Mouse (Mus musculus) MEL (cell line): ENCODE measurements around the gene Ispd. TPM values are rescaled to one million over a fixed set of nuclear protein-coding genes. Genes with fewer than 3 reads are reported as not detected.

ENCODE experiments used
- DNase-seq: peaks from one replicate; pipeline ENCODE4 v3.0.0; 2011; ENCODE audit warnings: low read depth, low spot score
- H3K27ac ChIP-seq: 2 replicates; pipeline ENCODE4 v1.5.1; 2012; ENCODE audit warnings: low read depth, mild to moderate bottlenecking, control low read depth, low read length, moderate library complexity; ENCODE audit not compliant: control insufficient read depth
- H3K27me3 ChIP-seq, 2 experiments: fragments of 150-350 bp in 1 of 2; sonication (generic) in 1 of 2; 2 replicates each; pipeline ENCODE4 v1.6.1; 2012; ENCODE audit warnings: low read length in 2 of 2, mild to moderate bottlenecking in 2 of 2, improper control_type of control experiment in 1 of 2, moderate library complexity in 1 of 2; ENCODE audit not compliant: insufficient read depth in 2 of 2, control insufficient read depth in 1 of 2
- H3K36me3 ChIP-seq, 2 experiments: 2 replicates each; pipeline ENCODE4 v1.6.1; 2012 to 2014; ENCODE audit warnings: low read length in 2 of 2, improper control_type of control experiment in 1 of 2, inconsistent platforms in 1 of 2, mild to moderate bottlenecking in 1 of 2; ENCODE audit not compliant: insufficient read depth in 2 of 2, control insufficient read depth in 1 of 2
- H3K4me1 ChIP-seq, 2 experiments: fragments of 150-350 bp in 1 of 2; sonication (generic) in 1 of 2; 2 replicates each; pipeline ENCODE4 v1.6.1; 2012; ENCODE audit warnings: low read length in 2 of 2, improper control_type of control experiment in 1 of 2, mild to moderate bottlenecking in 1 of 2; ENCODE audit not compliant: insufficient read depth in 2 of 2, control insufficient read depth in 1 of 2
- H3K4me3 ChIP-seq, 2 experiments: fragments of 150-350 bp in 1 of 2; sonication (generic) in 1 of 2; 2 replicates each; pipeline ENCODE4 v1.5.1; 2012; ENCODE audit warnings: low read depth in 2 of 2, low read length in 2 of 2, mild to moderate bottlenecking in 2 of 2, moderate library complexity in 2 of 2, control low read depth in 1 of 2, improper control_type of control experiment in 1 of 2; ENCODE audit not compliant: control insufficient read depth in 1 of 2, insufficient read depth in 1 of 2
- H3K79me2 ChIP-seq: 2 replicates; pipeline ENCODE4 v1.6.1; 2012; ENCODE audit warnings: mild to moderate bottlenecking, low read length, moderate library complexity; ENCODE audit not compliant: control insufficient read depth, poor library complexity, insufficient read depth
- H3K9ac ChIP-seq: 2 replicates; pipeline ENCODE4 v1.6.1; 2012; ENCODE audit warnings: low read depth, mild to moderate bottlenecking, control low read depth, low read length, moderate library complexity; ENCODE audit not compliant: control insufficient read depth, poor library complexity, severe bottlenecking
- H3K9me3 ChIP-seq: fragments of 150-350 bp; sonication (generic); replicated peaks from 2 replicates; pipeline ENCODE4 v1.6.1; 2012; ENCODE audit warnings: mild to moderate bottlenecking, low read length, improper control_type of control experiment, moderate library complexity; ENCODE audit not compliant: insufficient read depth
- CHD1 ChIP-seq: IDR thresholded peaks from 2 replicates; pipeline ENCODE4 v1.6.1; 2012; ENCODE audit warnings: low read depth, mild to moderate bottlenecking, inconsistent platforms, low read length, improper control_type of control experiment
- CHD2 ChIP-seq: IDR thresholded peaks from 2 replicates; pipeline ENCODE4 v1.6.1; 2011; ENCODE audit warnings: low read length, improper control_type of control experiment
- E2F4 ChIP-seq: IDR thresholded peaks from 2 replicates; pipeline ENCODE4 v1.6.1; 2011; ENCODE audit warnings: low read depth, low read length, improper control_type of control experiment, borderline replicate concordance
- EP300 ChIP-seq, 2 experiments: IDR thresholded peaks; 2 replicates each; pipeline ENCODE4 v1.6.1; 2011; ENCODE audit warnings: improper control_type of control experiment in 2 of 2, low read length in 2 of 2, low read depth in 1 of 2, mild to moderate bottlenecking in 1 of 2
- ETS1 ChIP-seq: IDR thresholded peaks from 2 replicates; pipeline ENCODE4 v1.6.1; 2012; ENCODE audit warnings: low read depth, mild to moderate bottlenecking, inconsistent platforms, low read length, improper control_type of control experiment, moderate library complexity
- HCFC1 ChIP-seq: IDR thresholded peaks from 2 replicates; pipeline ENCODE4 v1.6.1; 2012; ENCODE audit warnings: low read depth, mild to moderate bottlenecking, inconsistent platforms, low read length, improper control_type of control experiment, moderate library complexity
- JUND ChIP-seq: IDR thresholded peaks from 2 replicates; pipeline ENCODE4 v1.6.1; 2011; ENCODE audit warnings: low read depth, mild to moderate bottlenecking, improper control_type of control experiment, low read length
- KAT2A ChIP-seq: conservative IDR thresholded peaks from 2 replicates; pipeline ENCODE4 v1.6.1; 2012; ENCODE audit warnings: low read depth, low read length, improper control_type of control experiment, inconsistent platforms
- MAFK ChIP-seq: IDR thresholded peaks from 2 replicates; pipeline ENCODE4 v1.6.1; 2011; ENCODE audit warnings: low read depth, mild to moderate bottlenecking, low read length, improper control_type of control experiment, borderline replicate concordance
- MAX ChIP-seq: IDR thresholded peaks from 2 replicates; pipeline ENCODE4 v1.6.1; 2011; ENCODE audit warnings: low read length, improper control_type of control experiment
- MAZ ChIP-seq: IDR thresholded peaks from 2 replicates; pipeline ENCODE4 v1.6.1; 2012; ENCODE audit warnings: low read depth, mild to moderate bottlenecking, inconsistent platforms, low read length, improper control_type of control experiment
- MEF2A ChIP-seq: IDR thresholded peaks from 2 replicates; pipeline ENCODE4 v1.6.1; 2014; ENCODE audit warnings: low read depth, mild to moderate bottlenecking, inconsistent platforms, low read length, improper control_type of control experiment; ENCODE audit not compliant: poor library complexity, insufficient replicate concordance, severe bottlenecking; ENCODE audit errors: extremely low read depth
- MXI1 ChIP-seq: IDR thresholded peaks from 2 replicates; pipeline ENCODE4 v1.6.1; 2011; ENCODE audit warnings: mild to moderate bottlenecking, low read depth, low read length, improper control_type of control experiment
- MYC ChIP-seq: IDR thresholded peaks from 2 replicates; pipeline ENCODE4 v1.6.1; 2011; ENCODE audit warnings: low read depth, mild to moderate bottlenecking, low read length, improper control_type of control experiment, moderate library complexity
- NELFE ChIP-seq: IDR thresholded peaks from 2 replicates; pipeline ENCODE4 v1.6.1; 2011; ENCODE audit warnings: low read depth, low read length, improper control_type of control experiment
- NRF1 ChIP-seq: IDR thresholded peaks from 2 replicates; pipeline ENCODE4 v1.6.1; 2014; ENCODE audit warnings: low read depth, mild to moderate bottlenecking, inconsistent platforms, low read length, improper control_type of control experiment, moderate library complexity; ENCODE audit not compliant: poor library complexity, insufficient read depth, severe bottlenecking
- POLR2A ChIP-seq, 2 experiments: IDR thresholded peaks; 2 replicates each; pipeline ENCODE4 v1.6.1; 2011 to 2012; ENCODE audit warnings: low read length in 2 of 2, mild to moderate bottlenecking in 2 of 2, control low read depth in 1 of 2, improper control_type of control experiment in 1 of 2, low read depth in 1 of 2, moderate library complexity in 1 of 2; ENCODE audit not compliant: control insufficient read depth in 1 of 2, insufficient read depth in 1 of 2, poor library complexity in 1 of 2
- POLR2AphosphoS2 ChIP-seq: IDR thresholded peaks from 2 replicates; pipeline ENCODE4 v1.6.1; 2011; ENCODE audit warnings: low read length, improper control_type of control experiment
- POLR2AphosphoS5 ChIP-seq: IDR thresholded peaks from 2 replicates; pipeline ENCODE4 v1.6.1; 2012; ENCODE audit warnings: low read depth, borderline replicate concordance, mild to moderate bottlenecking, inconsistent platforms, low read length, moderate library complexity, mixed read lengths
- RCOR1 ChIP-seq: IDR thresholded peaks from 2 replicates; pipeline ENCODE4 v1.6.1; 2012; ENCODE audit warnings: low read depth, mild to moderate bottlenecking, inconsistent platforms, low read length, improper control_type of control experiment
- SIN3A ChIP-seq: IDR thresholded peaks from 2 replicates; pipeline ENCODE4 v1.6.1; 2012; ENCODE audit warnings: low read length, improper control_type of control experiment, inconsistent platforms
- SMC3 ChIP-seq: IDR thresholded peaks from 2 replicates; pipeline ENCODE4 v1.6.1; 2011; ENCODE audit warnings: low read depth, low read length, improper control_type of control experiment
- TBP ChIP-seq: IDR thresholded peaks from 2 replicates; pipeline ENCODE4 v1.8.0; 2011; ENCODE audit warnings: low read depth, low read length, improper control_type of control experiment
- TCF12 ChIP-seq: IDR thresholded peaks from 2 replicates; pipeline ENCODE4 v1.6.1; 2014; ENCODE audit warnings: low read depth, mild to moderate bottlenecking, inconsistent platforms, low read length, improper control_type of control experiment, moderate library complexity
- UBTF ChIP-seq: IDR thresholded peaks from 2 replicates; pipeline ENCODE4 v1.6.1; 2012; ENCODE audit warnings: low read depth, mild to moderate bottlenecking, inconsistent platforms, low read length, improper control_type of control experiment, moderate library complexity, borderline replicate concordance; ENCODE audit not compliant: insufficient read depth
- USF1 ChIP-seq: IDR thresholded peaks from 2 replicates; pipeline ENCODE4 v1.6.1; 2014; ENCODE audit warnings: low read depth, mild to moderate bottlenecking, inconsistent platforms, low read length, improper control_type of control experiment, moderate library complexity
- USF2 ChIP-seq, 2 experiments: IDR thresholded peaks; 2 replicates each; pipeline ENCODE4 v1.6.1; 2011 to 2012; ENCODE audit warnings: improper control_type of control experiment in 2 of 2, low read length in 2 of 2, borderline replicate concordance in 1 of 2, inconsistent platforms in 1 of 2, low read depth in 1 of 2, mild to moderate bottlenecking in 1 of 2; ENCODE audit not compliant: insufficient read depth in 1 of 2
- ZC3H11A ChIP-seq: IDR thresholded peaks from 2 replicates; pipeline ENCODE4 v1.6.1; 2012; ENCODE audit warnings: low read depth, mild to moderate bottlenecking, inconsistent platforms, low read length, improper control_type of control experiment
- ZKSCAN1 ChIP-seq: IDR thresholded peaks from 2 replicates; pipeline ENCODE4 v1.6.1; 2012; ENCODE audit warnings: low read depth, mild to moderate bottlenecking, inconsistent platforms, low read length, improper control_type of control experiment, moderate library complexity
- ZNF384 ChIP-seq: IDR thresholded peaks from 2 replicates; pipeline ENCODE4 v1.6.1; 2012; ENCODE audit warnings: low read depth, mild to moderate bottlenecking, inconsistent platforms, low read length, improper control_type of control experiment
- polyA plus RNA-seq, 2 experiments: library from polyadenylated mRNA; stranded (reverse) in 1 of 2; unstranded in 1 of 2; fragments of >175 nt in 1 of 2; fragments of >200 nt in 1 of 2; gene quantifications; 2 replicates each; pipeline versions ENCODE4 v1.2.1 to v1.2.4; 2012; ENCODE audit warnings: low replicate concordance in 2 of 2, low read depth in 1 of 2; ENCODE audit not compliant: insufficient read length in 2 of 2, insufficient read depth in 1 of 2, missing spikeins in 1 of 2
- total RNA-seq: library from RNA; depleted of rRNA; stranded (reverse); fragments of 300-350 nt; gene quantifications from 2 replicates; pipeline ENCODE4 v1.2.3, GENCODE M21; 2012

The Ispd gene
- total and polyA plus RNA-seq, 3 experiments, result 2.4 to 54.1 (median 2.8) TPM

- Histone ChIP-seq H3K27ac (no peak overlapping the region), H3K9me3 (no peaks in the 10 kb centered on the region), H3K9ac (no peak overlapping the region), H3K36me3 (no peaks in the 10 kb centered on the region)
- no peak for DNase-seq
- TF ChIP-seq ZNF384 (no peak), TCF12 (no peak), JUND (no peak), HCFC1 (no peak), ETS1 (no peak)
- TF ChIP-seq, all 39 proteins: peak for 0
- Histone ChIP-seq H3K4me1 (no peaks in the 10 kb centered on the region), H3K4me3 (no peak overlapping the region), H3K79me2 (no peaks in the 10 kb centered on the region), H3K27me3 (no peaks in the 10 kb centered on the region)
These were observed 128.8 kb downstream of the Ispd start for GRCm38 (mm10) chr12:36509954-36510642.

- peak; percentile 81 for DNase-seq
- peaks cover 0 to 16% of the 10 kb centered on the region in 2 experiments; a peak in 2 of 4 replicates for H3K36me3 ChIP-seq
- no peaks in the 10 kb centered on the region for H3K27me3 ChIP-seq
- peaks cover 0 to 3% of the 10 kb centered on the region in 2 experiments; a peak in 2 of 4 replicates for H3K4me1 ChIP-seq
- H3K9ac ChIP-seq, result no peak overlapping the region
- H3K9me3 ChIP-seq, result no peaks in the 10 kb centered on the region
- peak overlapping the region; percentile 5; the same call in 1 of the 2 replicates for H3K27ac ChIP-seq
- H3K79me2 ChIP-seq, result no peaks in the 10 kb centered on the region
- no peak overlapping the region for H3K4me3 ChIP-seq
- TF ChIP-seq POLR2AphosphoS5 (no peak), EP300 (IDR thresholded peaks at IDR 0.05; ENCODE audit: low read depth in 1 of 2, low read length in 2 of 2) (peak; percentile 86 to 93), RCOR1 (peak; percentile 61; the same call in 1 of the 2 replicates), ZNF384 (no peak), MAX (no peak), HCFC1 (no peak), NRF1 (no peak), MAZ (no peak), CHD1 (no peak), NELFE (no peak), USF2 (IDR thresholded peaks at IDR 0.05; ENCODE audit: borderline replicate concordance in 1 of 2, insufficient read depth in 1 of 2, low read depth in 1 of 2, low read length in 2 of 2) (no peak), TBP (no peak), POLR2AphosphoS2 (no peak), MEF2A (no peak), E2F4 (no peak), JUND (peak; percentile 28; the same call in 1 of the 2 replicates), MYC (no peak), SIN3A (no peak), MXI1 (no peak), MAFK (peak; percentile 16; the same call in 1 of the 2 replicates), POLR2A (IDR thresholded peaks at IDR 0.05; ENCODE audit: control insufficient read depth in 1 of 2, insufficient read depth in 1 of 2, low read depth in 1 of 2, low read length in 2 of 2, poor library complexity in 1 of 2) (no peak), CHD2 (no peak), ZC3H11A (no peak), SMC3 (no peak), ETS1 (peak; percentile 48; the same call in 1 of the 2 replicates), UBTF (no peak), ZKSCAN1 (no peak), KAT2A (no peak), USF1 (no peak)
These were observed 140.5 kb downstream of the Ispd start for GRCm38 (mm10) chr12:36521774-36522173.
